Mouse (Mus musculus) gastrocnemius, postnatal 25 days (tissue): ENCODE results near the gene Slc6a19. TPM values are rescaled to one million over a fixed set of nuclear protein-coding genes. Genes with fewer than 3 reads are reported as not detected.
"Not testable (repeated sequence)": the region's sequence is repeated elsewhere in the genome, so short reads cannot be mapped to it uniquely, and the experiment has no call there.

ENCODE experiments used
- DNase-seq: peaks from one replicate; pipeline ENCODE4 v3.0.0; 2022
- total RNA-seq, 2 experiments: library from RNA; stranded (reverse); gene quantifications; 1 replicate in 1 of 2; 2 replicates in 1 of 2; pipeline ENCODE4 v1.2.3; 2021

Slc6a19 gene
- total RNA-seq, 2 experiments from 2014 or later, result 0.70 TPM; not detected in 1

DNA sequence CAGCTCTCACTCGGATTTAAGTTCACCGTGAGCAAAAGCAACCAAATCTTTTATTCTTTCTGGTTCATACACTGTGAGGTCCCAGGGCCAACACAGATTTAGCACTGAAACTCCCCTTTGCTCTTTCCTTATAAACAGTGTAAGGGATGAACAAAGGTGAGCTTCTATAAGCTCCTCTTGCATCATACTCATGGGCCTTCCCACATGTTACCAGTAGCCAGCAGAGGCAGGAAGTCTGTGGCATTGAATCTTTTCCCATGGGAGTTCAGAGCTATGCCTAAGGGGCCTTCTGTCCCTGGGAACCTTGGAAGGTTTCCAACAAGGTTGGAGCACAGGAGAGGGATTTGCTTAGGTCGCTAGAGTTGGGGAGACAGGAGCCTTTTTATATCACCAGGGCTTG is 7.6 kb upstream of the Slc6a19 start:
- no peak for DNase-seq

DNA sequence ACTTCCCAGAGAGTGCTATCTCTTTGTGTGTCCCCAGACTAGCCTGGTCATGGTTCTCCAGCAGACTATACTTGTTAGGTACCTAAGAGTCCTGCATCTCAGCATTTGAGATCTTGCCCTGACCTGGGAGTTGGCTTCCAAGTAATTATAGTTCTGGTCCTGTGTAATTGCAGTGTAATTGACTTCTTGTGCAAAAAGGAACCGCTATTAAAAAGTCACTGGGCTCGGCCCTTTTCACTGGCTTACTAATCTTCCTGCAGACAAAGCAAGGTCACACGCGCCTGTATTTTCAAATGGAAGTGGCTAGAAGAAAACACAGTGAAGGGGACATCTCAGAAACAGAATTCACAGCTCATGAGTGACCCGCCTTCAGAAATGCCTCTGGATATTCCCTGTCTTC is 7.1 kb upstream of the Slc6a19 start:
- DNase-seq, result no peak

GRCm38 (mm10) chr13:73711221-73711620 is 6.6 kb upstream of the Slc6a19 start:
- no peak for DNase-seq

DNA sequence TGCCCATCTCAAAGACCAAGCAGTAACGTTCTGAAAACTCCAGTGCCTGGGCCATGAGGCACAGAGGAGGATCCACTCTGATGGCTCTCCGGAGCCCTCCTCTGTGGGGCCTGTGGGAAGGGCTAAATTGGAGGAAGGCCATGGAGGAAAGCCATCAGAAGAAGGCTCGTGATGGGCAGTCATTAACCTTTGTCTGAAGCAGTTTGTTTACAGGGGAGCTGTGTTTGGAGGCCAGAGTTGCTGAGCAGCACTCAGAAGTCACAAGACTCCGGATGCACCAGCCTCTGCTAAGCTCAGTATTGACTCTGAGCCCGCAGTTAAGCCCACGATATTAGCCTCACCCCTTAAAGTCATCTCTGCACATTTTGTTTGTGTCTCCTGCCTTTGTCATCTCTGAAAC is 4.8 kb upstream of the Slc6a19 start:
- DNase-seq, result no peak

DNA sequence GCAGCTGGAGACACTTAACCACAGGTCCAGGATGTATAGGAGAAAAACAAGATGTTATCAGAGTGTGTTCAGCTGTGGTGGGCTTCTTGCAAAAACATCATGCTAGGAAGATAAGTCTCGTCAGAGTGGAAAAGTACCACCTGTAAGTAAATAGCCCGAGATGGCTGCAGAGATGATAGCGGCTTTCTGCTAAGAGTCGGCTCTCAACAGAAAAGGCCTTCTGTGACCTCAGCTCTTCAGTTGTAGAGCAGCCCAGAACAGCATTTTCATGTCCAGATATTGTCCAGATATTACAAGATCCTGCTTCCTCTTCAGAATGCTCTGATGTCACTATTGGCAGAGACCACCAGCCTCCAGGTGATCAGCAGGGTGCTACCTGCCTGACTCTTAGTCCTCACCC is 1.2 kb downstream of the Slc6a19 start:
- not testable (repeated sequence) for DNase-seq

GRCm38 (mm10) chr13:73702776-73703175 is 1.9 kb downstream of the Slc6a19 start:
- no peak for DNase-seq

GRCm38 (mm10) chr13:73701161-73701883 is 3.3 kb downstream of the Slc6a19 start:
- DNase-seq, result no peak

DNA sequence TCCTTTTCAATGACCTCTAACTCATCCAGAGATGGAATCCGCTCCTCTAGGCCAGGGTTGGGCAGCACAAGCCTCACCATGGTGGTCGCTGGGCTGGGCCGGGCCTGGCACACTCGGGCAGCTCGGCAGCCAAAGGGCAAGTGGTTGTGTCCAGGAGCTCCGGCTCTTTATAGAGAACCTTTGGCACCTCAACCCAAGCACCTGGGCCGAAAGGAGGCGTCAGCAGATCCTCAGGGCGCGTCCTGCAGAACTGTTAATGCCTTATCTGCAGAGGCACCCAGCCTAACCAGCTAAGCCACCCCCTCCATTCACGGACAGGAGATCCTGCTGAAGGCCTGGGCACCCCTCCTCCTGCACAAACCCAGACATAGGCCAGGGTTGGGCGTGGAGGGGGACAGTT is 4.1 kb downstream of the Slc6a19 start:
- DNase-seq, result no peak

- DNase-seq, result no peak
Observed at GRCm38 (mm10) chr13:73699714-73700113, 5.0 kb downstream of the Slc6a19 start.

- DNase-seq, result no peak
Observed at GRCm38 (mm10) chr13:73696529-73696928, 8.1 kb downstream of the Slc6a19 start.

GRCm38 (mm10) chr13:73694972-73695371 is 9.7 kb downstream of the Slc6a19 start:
- DNase-seq, result no peak

DNA sequence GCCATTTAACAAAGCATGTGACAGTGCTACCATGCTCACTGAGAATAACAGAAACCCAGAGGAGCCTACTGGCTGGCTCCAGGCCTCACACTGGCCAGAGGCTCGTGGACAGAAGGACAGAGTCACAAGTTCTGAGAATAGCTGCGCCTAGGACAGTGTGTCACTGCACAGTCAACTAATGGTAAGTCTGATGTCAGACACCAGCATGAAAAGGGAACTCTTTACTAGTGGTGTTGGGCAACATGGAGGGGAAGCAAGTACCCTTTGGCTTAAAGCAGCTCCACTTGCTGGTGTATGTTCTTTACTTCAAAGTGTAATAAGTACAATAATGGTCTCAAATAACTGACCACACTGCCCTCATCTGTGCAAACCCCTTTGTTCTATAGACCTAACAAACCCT is 11.3 kb downstream of the Slc6a19 start:
- no peak for DNase-seq

DNA sequence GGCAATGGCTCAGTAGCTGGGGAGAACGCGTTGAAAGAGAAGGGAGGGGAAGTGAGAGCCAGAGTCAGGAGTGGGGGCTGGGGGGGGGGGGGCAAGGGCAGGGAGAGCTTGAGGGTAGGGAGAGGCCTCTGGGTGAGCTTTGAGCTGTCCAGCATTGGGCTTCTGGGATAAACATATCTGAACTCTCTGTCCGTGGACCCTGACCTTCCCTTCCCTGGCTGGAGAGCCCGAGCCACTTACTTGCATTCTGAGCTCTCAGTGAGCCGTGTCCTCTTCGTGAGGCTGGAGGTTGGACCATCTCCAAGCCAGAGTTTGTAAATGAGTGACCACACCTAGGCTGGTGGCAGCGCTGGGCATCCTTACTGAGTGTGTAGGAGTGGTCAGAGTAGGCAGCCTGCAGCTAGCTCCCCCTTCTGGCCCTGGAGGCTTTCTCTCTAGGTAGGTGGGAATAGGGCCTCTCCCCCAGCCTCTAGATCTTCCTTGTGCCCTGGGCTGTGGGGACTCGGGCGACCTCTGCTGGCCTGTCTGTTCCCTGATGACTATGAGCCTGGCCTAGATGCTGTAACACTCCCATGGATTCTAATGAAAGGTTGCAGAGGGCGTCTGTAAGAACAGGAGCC is 12.3 kb downstream of the Slc6a19 start:
- DNase-seq, result peak; percentile 39

DNA sequence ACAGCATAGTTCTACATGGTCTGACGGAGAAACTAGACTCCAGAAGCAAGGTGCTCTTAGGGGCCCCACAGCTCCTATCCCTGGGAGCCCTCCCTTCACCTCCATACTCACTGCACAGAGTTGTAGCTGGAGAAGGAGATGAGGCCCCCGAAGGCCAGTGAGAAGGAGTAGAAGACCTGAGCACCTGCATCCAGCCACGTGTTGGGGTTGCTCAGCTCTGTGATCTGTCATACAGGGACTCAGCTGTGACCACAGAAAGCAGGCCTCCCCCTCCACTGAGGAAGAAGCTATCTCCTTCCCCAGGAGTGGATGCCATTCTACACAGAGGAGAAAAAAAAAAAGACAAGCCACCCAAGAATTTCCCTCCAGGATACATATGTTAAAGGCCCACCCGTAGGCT is 15.7 kb downstream of the Slc6a19 start:
- DNase-seq, result no peak

DNA sequence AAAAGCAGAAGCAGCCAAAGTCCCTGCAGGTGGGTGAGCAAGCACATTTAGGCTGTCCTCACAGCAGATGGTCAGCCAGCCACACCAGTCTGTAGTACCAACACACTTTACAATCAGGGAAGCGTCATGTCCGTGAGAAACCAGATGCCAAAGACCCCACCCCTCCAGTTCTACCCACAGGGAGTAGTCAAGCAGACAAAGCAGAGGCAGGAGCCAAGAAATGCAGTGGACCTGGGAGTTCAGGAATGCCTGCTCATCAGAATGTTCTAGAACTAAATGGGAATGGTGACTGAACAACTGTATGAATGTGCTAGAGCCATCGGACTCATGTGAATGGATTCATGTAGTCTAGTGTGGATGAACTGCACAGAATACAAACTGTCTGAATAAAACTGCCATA is 17.1 kb downstream of the Slc6a19 start:
- no peak for DNase-seq

DNA sequence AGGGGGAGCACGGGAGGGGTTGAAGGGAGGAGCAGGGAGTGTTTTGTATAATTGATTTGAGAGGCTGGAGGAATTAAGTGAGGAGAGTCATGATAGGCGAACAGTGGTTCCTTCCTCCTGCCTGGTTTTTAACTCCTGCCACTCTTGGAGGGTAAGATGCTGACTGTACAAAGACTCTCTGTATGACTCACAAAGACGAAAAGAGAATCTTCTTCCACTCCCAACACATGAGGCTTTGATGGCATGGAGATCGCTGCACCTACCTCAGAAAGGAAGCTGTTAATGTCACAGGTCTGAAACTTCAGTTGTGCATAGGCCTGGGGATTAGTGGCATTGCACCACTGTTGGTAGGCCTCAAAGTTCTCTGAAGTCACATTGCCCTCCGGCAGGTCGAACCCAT is 19.2 kb downstream of the Slc6a19 start:
- no peak for DNase-seq

- no peak for DNase-seq
Observed at GRCm38 (mm10) chr13:73684412-73684811, 20.3 kb downstream of the Slc6a19 start.

DNA sequence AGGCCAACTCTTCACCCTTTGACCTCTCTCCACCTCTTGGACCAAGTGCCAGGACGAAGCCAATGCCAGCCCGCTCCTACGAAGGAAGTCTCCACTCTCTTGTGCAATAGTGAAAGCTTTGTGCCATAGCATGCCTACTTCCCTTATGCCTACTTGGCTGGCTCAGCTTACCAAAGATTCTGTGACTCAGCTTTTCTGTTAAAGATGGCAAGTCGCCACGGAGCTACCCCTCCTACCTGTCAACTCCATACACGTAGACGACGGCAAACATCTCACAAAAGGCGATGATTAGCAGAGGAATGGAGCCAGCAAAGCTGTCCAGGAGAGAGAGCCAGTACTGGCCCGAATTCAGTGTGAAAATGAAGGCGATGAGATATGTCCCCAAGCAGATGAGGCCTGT is 21.0 kb downstream of the Slc6a19 start:
- DNase-seq, result no peak

- no peak for DNase-seq
Observed at GRCm38 (mm10) chr13:73682226-73682625, 22.4 kb downstream of the Slc6a19 start.

DNA sequence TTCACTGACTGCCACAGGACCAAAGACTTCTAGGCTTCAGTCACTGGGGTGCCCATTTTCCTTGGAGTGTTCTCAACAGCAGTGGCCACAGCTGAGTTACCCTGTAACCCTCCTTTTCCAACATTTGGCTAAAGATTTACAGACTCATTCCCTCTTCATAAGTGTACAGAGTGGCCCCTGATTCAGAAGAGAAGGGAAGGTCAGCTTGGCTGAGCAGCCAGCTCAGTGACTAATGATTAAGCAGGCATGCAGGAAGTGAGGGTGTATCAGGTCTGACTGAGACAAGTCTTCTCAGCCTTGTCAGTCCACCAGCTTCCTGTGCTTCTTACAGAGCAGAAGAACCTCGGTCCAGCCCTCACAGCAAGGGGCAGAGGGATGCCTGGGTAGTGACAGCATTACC is 24.3 kb downstream of the Slc6a19 start:
- no peak for DNase-seq

DNA sequence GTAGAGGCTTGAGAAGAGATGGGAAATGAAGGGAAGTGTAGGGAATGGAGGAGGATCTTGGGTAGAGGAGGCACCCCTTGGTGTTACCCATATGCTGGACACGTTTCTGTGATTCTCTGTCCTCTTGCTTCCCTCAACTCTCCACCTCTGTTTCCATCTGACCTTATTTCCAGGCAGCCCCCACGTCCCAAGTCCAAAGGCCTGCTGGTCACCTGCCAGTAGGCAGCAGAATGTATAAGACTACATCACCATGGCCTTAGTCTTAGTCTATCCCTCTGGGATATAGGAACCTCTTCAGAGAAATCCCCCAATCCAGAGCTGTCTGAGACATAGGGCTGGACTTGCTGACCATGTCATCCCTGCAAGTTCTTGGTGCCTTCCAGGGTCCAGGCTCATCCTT is 25.4 kb downstream of the Slc6a19 start:
- DNase-seq, result no peak

- DNase-seq, result no peak
Observed at GRCm38 (mm10) chr13:73677853-73678252, 26.8 kb downstream of the Slc6a19 start, which contains the start of gene Slc6a18. Slc6a18 (minus strand) TSS chr13:73678023.

GRCm38 (mm10) chr13:73675161-73675560 is 29.5 kb downstream of the Slc6a19 start:
- no peak for DNase-seq

GRCm38 (mm10) chr13:73660163-73660695 is 44.4 kb downstream of the Slc6a19 start:
- DNase-seq, result no peak
